Mouse (Mus musculus): ENCODE results near the gene Txnrd3. TPM values are rescaled to one million over a fixed set of nuclear protein-coding genes. Genes with fewer than 3 reads are reported as not detected.

Gene Txnrd3
- polyA plus RNA-seq, 2 experiments = 6.7 to 11.6 TPM

DNA sequence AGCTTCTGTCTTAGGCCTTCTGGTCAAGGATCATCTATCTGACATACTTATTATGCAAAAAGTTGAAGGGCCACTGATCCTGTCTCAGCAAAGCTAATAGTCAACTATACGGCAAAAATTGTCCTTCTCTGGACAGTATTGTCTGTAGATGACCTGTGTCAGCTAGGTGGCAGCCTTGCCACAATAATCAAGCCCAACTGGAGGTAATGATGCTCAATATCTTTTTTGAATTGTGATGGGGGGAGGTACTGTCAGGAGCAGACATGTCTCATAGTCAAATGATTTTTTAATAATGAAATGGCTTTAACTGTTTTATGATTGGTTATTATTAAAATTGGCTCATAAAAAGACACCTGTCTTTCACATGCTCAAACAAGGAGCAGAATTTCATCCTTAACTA lies 40.4 kb downstream of the Txnrd3 start:
- 64% methylated on average over 1 of the region's 1 CpGs for WGBS
- DNase-seq (ENCODE audit: low spot score) (peak; percentile 29), ATAC-seq (ENCODE audit: low FRiP score, low read depth) (no peak)
- Histone ChIP-seq H3K9me3 (ENCODE audit: control insufficient read depth, low read length) (no peaks in the 10 kb centered on the region), H3K27me3 (ENCODE audit: control insufficient read depth, insufficient read depth, low read length) (no peaks in the 10 kb centered on the region), H3K4me3 (replicated peaks; ENCODE audit: low read length) (no peak overlapping the region), H3K27ac (replicated peaks; ENCODE audit: low read depth, low read length) (no peak overlapping the region), H3K4me2 (replicated peaks; ENCODE audit: low read depth, low read length, severe bottlenecking) (no peak overlapping the region), H3K9ac (ENCODE audit: low read depth, low read length, severe bottlenecking) (no peak overlapping the region), H3K36me3 (ENCODE audit: control insufficient read depth, insufficient read depth, low read length) (no peaks in the 10 kb centered on the region), H3K4me1 (ENCODE audit: control insufficient read depth, insufficient read depth, low read length) (no peaks in the 10 kb centered on the region)
- TF ChIP-seq POLR2A (IDR thresholded peaks at IDR 0.05; ENCODE audit: borderline replicate concordance, extremely low read depth, insufficient read depth, insufficient read length) = no peak

DNA sequence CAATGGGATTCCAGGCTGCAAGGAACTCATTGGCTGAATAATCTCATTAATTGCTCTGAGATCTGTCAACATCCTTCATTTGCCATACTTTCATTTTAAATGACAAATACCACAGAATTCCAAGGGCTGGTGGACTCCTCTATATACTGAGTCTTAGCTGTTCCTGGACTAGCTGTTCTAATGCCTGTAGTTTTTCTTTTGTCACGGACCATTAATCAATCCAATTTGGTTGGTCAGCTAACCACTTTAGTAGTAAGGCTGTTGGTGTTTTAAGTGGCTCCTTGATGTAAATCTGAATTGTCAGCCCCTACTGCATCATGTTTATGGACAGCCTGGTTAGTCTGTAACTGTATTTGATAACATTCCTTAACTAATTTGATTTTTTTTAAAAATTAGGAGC lies 43.3 kb downstream of the Txnrd3 start:
- Histone ChIP-seq H3K27ac (replicated peaks; ENCODE audit: low read depth, low read length) (no peak overlapping the region), H3K4me2 (replicated peaks; ENCODE audit: low read depth, low read length, severe bottlenecking) (no peak overlapping the region), H3K4me3 (replicated peaks; ENCODE audit: low read length) (no peak overlapping the region), H3K36me3 (ENCODE audit: control insufficient read depth, insufficient read depth, low read length) (no peaks in the 10 kb centered on the region), H3K27me3 (ENCODE audit: control insufficient read depth, insufficient read depth, low read length) (no peaks in the 10 kb centered on the region), H3K4me1 (ENCODE audit: control insufficient read depth, insufficient read depth, low read length) (no peaks in the 10 kb centered on the region), H3K9me3 (ENCODE audit: control insufficient read depth, low read length) (no peaks in the 10 kb centered on the region), H3K9ac (ENCODE audit: low read depth, low read length, severe bottlenecking) (no peak overlapping the region)
- no peak for DNase-seq (ENCODE audit: low spot score)
- WGBS = 71% methylated on average over 1 of the region's 1 CpGs
- no peak for ATAC-seq (ENCODE audit: low FRiP score, low read depth)
- TF ChIP-seq POLR2A (IDR thresholded peaks at IDR 0.05; ENCODE audit: borderline replicate concordance, extremely low read depth, insufficient read depth, insufficient read length) = no peak

DNA sequence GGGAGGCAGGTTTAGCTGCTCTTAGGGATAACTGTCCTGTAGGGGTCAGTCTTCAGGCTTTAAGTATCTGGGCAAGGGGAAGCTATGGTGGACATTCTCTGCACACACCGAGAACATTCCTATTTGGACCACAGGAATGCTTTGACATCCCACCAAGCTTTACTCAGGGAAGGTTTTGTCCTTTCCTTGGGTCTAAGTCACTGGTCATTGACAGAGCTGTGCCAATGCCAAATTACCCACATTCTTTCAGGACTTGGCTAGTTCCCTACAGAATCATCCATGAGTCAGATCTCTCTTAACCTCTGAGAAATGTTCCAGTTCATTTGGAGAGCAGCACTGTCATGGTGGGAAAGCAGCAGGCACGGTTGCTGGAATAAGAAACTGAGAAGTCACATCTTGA lies 62.8 kb downstream of the Txnrd3 start:
- ATAC-seq (ENCODE audit: low FRiP score, low read depth) (no peak), DNase-seq (ENCODE audit: low spot score) (no peak)
- no peaks in the 10 kb centered on the region for H3K4me1 ChIP-seq (ENCODE audit: control insufficient read depth, insufficient read depth, low read length)
- no peak overlapping the region for H3K27ac ChIP-seq (replicated peaks; ENCODE audit: low read depth, low read length)
- WGBS = 72% methylated on average over 2 of the region's 2 CpGs
- no peak for TF ChIP-seq POLR2A (IDR thresholded peaks at IDR 0.05; ENCODE audit: borderline replicate concordance, extremely low read depth, insufficient read depth, insufficient read length)
- H3K4me2 ChIP-seq (replicated peaks; ENCODE audit: low read depth, low read length, severe bottlenecking) = no peak overlapping the region
- H3K27me3 ChIP-seq (ENCODE audit: control insufficient read depth, insufficient read depth, low read length) = no peaks in the 10 kb centered on the region
- no peak overlapping the region for H3K9ac ChIP-seq (ENCODE audit: low read depth, low read length, severe bottlenecking)
- no peaks in the 10 kb centered on the region for H3K9me3 ChIP-seq (ENCODE audit: control insufficient read depth, low read length)
- no peak overlapping the region for H3K4me3 ChIP-seq (replicated peaks; ENCODE audit: low read length)
- no peaks in the 10 kb centered on the region for H3K36me3 ChIP-seq (ENCODE audit: control insufficient read depth, insufficient read depth, low read length)

DNA sequence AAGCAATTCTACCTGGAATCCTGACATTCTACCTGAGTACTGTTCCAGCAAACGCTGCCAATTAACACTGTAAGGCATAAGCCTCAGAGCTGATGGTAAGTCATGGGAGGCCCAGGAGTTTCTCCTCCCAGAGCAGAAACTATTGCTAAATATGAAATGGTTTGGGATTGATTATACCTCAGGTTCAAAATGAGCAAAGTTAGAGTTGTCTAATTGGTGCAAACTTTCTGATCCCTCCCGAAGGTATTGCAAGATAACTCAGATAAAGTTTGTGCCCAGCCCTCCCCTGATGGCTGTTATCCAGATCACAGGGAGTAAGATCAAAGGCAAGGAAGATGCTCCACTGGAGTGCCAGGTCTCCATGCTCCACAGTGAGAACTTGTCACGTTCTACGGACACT lies 63.5 kb downstream of the Txnrd3 start, which contains the start of gene Vmn1r40:
Vmn1r40 (plus strand) TSS at position 301 of the 400 bp plus-strand sequence.
- H3K27ac ChIP-seq (replicated peaks; ENCODE audit: low read depth, low read length) = no peak within 1 kb of the TSS
- DNase-seq (ENCODE audit: low spot score) (no peak), ATAC-seq (ENCODE audit: low FRiP score, low read depth) (no peak)
- H3K27me3 ChIP-seq (ENCODE audit: control insufficient read depth, insufficient read depth, low read length) = no peaks in the 10 kb centered on the region
- H3K9me3 ChIP-seq (ENCODE audit: control insufficient read depth, low read length) = no peaks in the 10 kb centered on the region
- no peak within 1 kb of the TSS for H3K4me2 ChIP-seq (replicated peaks; ENCODE audit: low read depth, low read length, severe bottlenecking)
- H3K36me3 ChIP-seq (ENCODE audit: control insufficient read depth, insufficient read depth, low read length) = no peaks in the 10 kb centered on the region
- H3K9ac ChIP-seq (ENCODE audit: low read depth, low read length, severe bottlenecking) = no peak within 1 kb of the TSS
- no peaks in the 10 kb centered on the region for H3K4me1 ChIP-seq (ENCODE audit: control insufficient read depth, insufficient read depth, low read length)
- TF ChIP-seq POLR2A (IDR thresholded peaks at IDR 0.05; ENCODE audit: borderline replicate concordance, extremely low read depth, insufficient read depth, insufficient read length) = no peak
- 75% methylated on average over 4 of the region's 4 CpGs for WGBS
- no peak within 1 kb of the TSS for H3K4me3 ChIP-seq (replicated peaks; ENCODE audit: low read length)

DNA sequence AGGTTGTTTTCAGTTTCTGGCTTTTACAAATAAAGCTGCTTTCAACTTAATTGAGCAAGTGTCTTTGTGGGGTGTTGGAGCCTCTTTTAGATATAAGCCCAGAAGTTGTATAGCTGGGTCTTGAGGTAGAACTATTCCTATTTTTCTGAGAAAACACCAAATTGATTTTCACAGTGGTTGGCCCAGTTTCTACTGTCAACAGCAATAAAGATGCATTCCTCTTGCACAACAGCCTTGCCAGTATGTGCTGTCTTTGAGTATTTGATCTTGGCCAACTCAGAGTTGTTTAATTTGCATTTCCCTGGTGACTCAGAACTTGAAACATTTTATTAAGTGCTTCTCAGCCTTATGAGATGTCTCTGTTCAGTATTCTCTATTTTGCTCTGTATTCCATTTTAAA lies 74.3 kb downstream of the Txnrd3 start:
- no peak for TF ChIP-seq POLR2A (IDR thresholded peaks at IDR 0.05; ENCODE audit: borderline replicate concordance, extremely low read depth, insufficient read depth, insufficient read length)
- DNase-seq (ENCODE audit: low spot score) (no peak), ATAC-seq (ENCODE audit: low FRiP score, low read depth) (no peak)
- no peaks in the 10 kb centered on the region for H3K4me1 ChIP-seq (ENCODE audit: control insufficient read depth, insufficient read depth, low read length)
- no peak overlapping the region for H3K9ac ChIP-seq (ENCODE audit: low read depth, low read length, severe bottlenecking)
- no peaks in the 10 kb centered on the region for H3K36me3 ChIP-seq (ENCODE audit: control insufficient read depth, insufficient read depth, low read length)
- H3K9me3 ChIP-seq (ENCODE audit: control insufficient read depth, low read length) = no peaks in the 10 kb centered on the region
- H3K4me2 ChIP-seq (replicated peaks; ENCODE audit: low read depth, low read length, severe bottlenecking) = no peak overlapping the region
- H3K4me3 ChIP-seq (replicated peaks; ENCODE audit: low read length) = no peak overlapping the region
- H3K27me3 ChIP-seq (ENCODE audit: control insufficient read depth, insufficient read depth, low read length) = no peaks in the 10 kb centered on the region
- no peak overlapping the region for H3K27ac ChIP-seq (replicated peaks; ENCODE audit: low read depth, low read length)

Other genes starting within 250 kb of the Txnrd3 start
- 40.6 and 72.3 TPM in 2 replicates for gene Chchd6, start 48.3 kb upstream of the Txnrd3 start, polyA plus RNA-seq (2012; rRNA removed)
- 55.9 and 66.7 TPM in 2 replicates for gene Chchd6, start 48.3 kb upstream of the Txnrd3 start, polyA plus RNA-seq (2014; fragmentation: Nextera tagmentation; extraction: Ambion mirVana)
- gene Vmn1r40, start 63.6 kb downstream of the Txnrd3 start, polyA plus RNA-seq (2012; rRNA removed) = not detected in 2 replicates
- not detected in 2 replicates for gene Vmn1r40, start 63.6 kb downstream of the Txnrd3 start, polyA plus RNA-seq (2014; fragmentation: Nextera tagmentation; extraction: Ambion mirVana)
- gene Vmn1r41, start 96.8 kb downstream of the Txnrd3 start, polyA plus RNA-seq (2012; rRNA removed) = not detected in 2 replicates
- gene Vmn1r41, start 96.8 kb downstream of the Txnrd3 start, polyA plus RNA-seq (2014; fragmentation: Nextera tagmentation; extraction: Ambion mirVana) = not detected in 2 replicates
- gene Vmn1r42, start 232.4 kb downstream of the Txnrd3 start, polyA plus RNA-seq (2012; rRNA removed) = not detected in 2 replicates
- not detected in 2 replicates for gene Vmn1r42, start 232.4 kb downstream of the Txnrd3 start, polyA plus RNA-seq (2014; fragmentation: Nextera tagmentation; extraction: Ambion mirVana)
- not detected in 2 replicates for gene Vmn1r43, start 232.4 kb downstream of the Txnrd3 start, polyA plus RNA-seq (2012; rRNA removed)
- not detected in 2 replicates for gene Vmn1r43, start 232.4 kb downstream of the Txnrd3 start, polyA plus RNA-seq (2014; fragmentation: Nextera tagmentation; extraction: Ambion mirVana)
- not detected in 2 replicates for gene Vmn1r44, start 239.7 kb downstream of the Txnrd3 start, polyA plus RNA-seq (2012; rRNA removed)
- gene Vmn1r44, start 239.7 kb downstream of the Txnrd3 start, polyA plus RNA-seq (2014; fragmentation: Nextera tagmentation; extraction: Ambion mirVana) = not detected in 2 replicates